In the genomic region with DNA sequence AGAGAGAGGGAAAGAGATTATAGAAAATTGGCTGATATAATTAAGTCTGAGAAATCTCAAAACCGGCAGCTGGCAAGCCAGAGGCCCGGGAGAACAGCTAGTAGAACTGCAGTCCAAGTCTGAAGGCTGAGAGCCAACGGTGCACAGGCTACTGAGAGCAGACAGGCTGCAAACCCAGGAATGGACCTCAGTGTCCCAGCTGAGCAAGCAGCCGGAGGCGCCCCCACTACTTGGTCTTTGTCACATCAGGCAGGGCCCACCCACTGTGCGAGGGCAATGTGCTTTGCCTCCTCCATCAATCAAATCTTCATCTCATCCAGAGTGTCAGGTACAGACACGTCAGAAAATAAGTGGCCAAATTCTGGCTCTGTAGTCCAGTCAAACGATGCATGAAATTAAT, we compare ENCODE assay signal across 14 mouse cellular contexts. TPM values are rescaled to one million over a fixed set of nuclear protein-coding genes. Genes with fewer than 3 reads are reported as not detected.
DNase-seq lines count a peak whose midpoint lies in the region; ATAC-seq and TF ChIP-seq lines count a peak whose summit lies in the region.
"Had no signal": no experiment of that assay in that cellular context is flagged by ENCODE, and none has a peak within 500 bp of the region (broad histone marks: within the 10 kb centered on the region; RNA-seq: fewer than 3 reads in every experiment).

No protein-coding gene starts in this region.

- TF ChIP-seq CTCF in brain, embryonic 14.5 days (IDR thresholded peaks at IDR 0.05; ENCODE audit: borderline replicate concordance, extremely low read depth, insufficient read depth, insufficient read length): no peak

- no peak for TF ChIP-seq POLR2A in brain, embryonic 14.5 days (IDR thresholded peaks at IDR 0.05; ENCODE audit: borderline replicate concordance, extremely low read depth, insufficient read depth, insufficient read length, poor library complexity, severe bottlenecking)

- H3K27ac ChIP-seq in hindbrain, embryonic 11.5 days (ENCODE audit: low read depth, low read length): no peak overlapping the region
- no peak overlapping the region for H3K27ac ChIP-seq in hindbrain, embryonic 10.5 days
- H3K27ac ChIP-seq: embryonic facial prominence, embryonic 12.5 days; limb, embryonic 10.5 days; liver, embryonic 13.5 days had no signal

- WGBS in hindbrain, embryonic 11.5 days: 49% methylated on average over 8 of the region's 8 CpGs
- 57% methylated on average over 8 of the region's 8 CpGs for whole genome bisulfite sequencing in hindbrain, embryonic 10.5 days

- peak; percentile 36 to 46 for DNase-seq in cerebellum, postnatal 25 days
- no peak for DNase-seq in cerebellum, adult 8-10 months
- DNase-seq in hindbrain, embryonic 11.5 days (ENCODE audit: low spot score): peak; percentile 36
- DNase-seq in hindbrain, embryonic 10.5 days (ENCODE audit: low spot score): no peak
- peak; percentile 26 for DNase-seq in brain, embryonic 14.5 days (ENCODE audit: low read depth)
- DNase-seq in heart, postnatal 4 days: peak; percentile 24
- no peak for DNase-seq in natural killer cell, adult 2 months (ENCODE audit: low spot score in 2 of 2)
- DNase-seq in left cerebral cortex, adult 11 months (ENCODE audit: low spot score): no peak
- DNase-seq: kidney, adult 18-20 months; kidney, postnatal 36 days; liver, embryonic 13.5 days had no signal

- no peak overlapping the region for H3K4me3 ChIP-seq in hindbrain, embryonic 11.5 days (ENCODE audit: low read depth, low read length)
- no peak overlapping the region for H3K4me3 ChIP-seq in hindbrain, embryonic 10.5 days
- H3K4me3 ChIP-seq: embryonic facial prominence, embryonic 12.5 days; limb, embryonic 10.5 days; liver, embryonic 13.5 days had no signal

- ATAC-seq in hindbrain, embryonic 11.5 days (ENCODE audit: low FRiP score): peak; percentile 47
- ATAC-seq: lung, postnatal 0 days had no signal

- no peaks in the 10 kb centered on the region for H3K4me1 ChIP-seq in hindbrain, embryonic 11.5 days (replicated peaks; ENCODE audit: control insufficient read depth, insufficient read depth, low read length)
- H3K4me1 ChIP-seq in hindbrain, embryonic 10.5 days (replicated peaks): 0 out of 2 replicates have a peak, but pooled peaks cover 5% of the 10 kb centered on the region
- H3K4me1 ChIP-seq: embryonic facial prominence, embryonic 12.5 days; liver, embryonic 13.5 days had no signal

- no peaks in the 10 kb centered on the region for H3K27me3 ChIP-seq in hindbrain, embryonic 11.5 days (ENCODE audit: control insufficient read depth, insufficient read depth, low read length)
- no peaks in the 10 kb centered on the region for H3K27me3 ChIP-seq in hindbrain, embryonic 10.5 days (ENCODE audit: insufficient read depth, poor library complexity, severe bottlenecking)
- H3K27me3 ChIP-seq: embryonic facial prominence, embryonic 12.5 days; liver, embryonic 13.5 days had no signal

- no peaks in the 10 kb centered on the region for H3K9me3 ChIP-seq in hindbrain, embryonic 11.5 days (ENCODE audit: control insufficient read depth, low read length)
- H3K9me3 ChIP-seq in hindbrain, embryonic 10.5 days: no peaks in the 10 kb centered on the region
- H3K9me3 ChIP-seq: embryonic facial prominence, embryonic 12.5 days; limb, embryonic 10.5 days; liver, embryonic 13.5 days had no signal

- H3K4me2 ChIP-seq in hindbrain, embryonic 11.5 days (replicated peaks; ENCODE audit: low read depth, low read length): no peak overlapping the region
- H3K4me2 ChIP-seq: embryonic facial prominence, embryonic 12.5 days; liver, embryonic 13.5 days had no signal

- H3K36me3 ChIP-seq in hindbrain, embryonic 11.5 days (ENCODE audit: control insufficient read depth, insufficient read depth, low read length): no peaks in the 10 kb centered on the region
- no peaks in the 10 kb centered on the region for H3K36me3 ChIP-seq in hindbrain, embryonic 10.5 days
- H3K36me3 ChIP-seq: embryonic facial prominence, embryonic 12.5 days; limb, embryonic 10.5 days; liver, embryonic 13.5 days had no signal

- no peak overlapping the region for H3K9ac ChIP-seq in hindbrain, embryonic 11.5 days (ENCODE audit: low read depth, low read length)
- H3K9ac ChIP-seq: embryonic facial prominence, embryonic 12.5 days; liver, embryonic 13.5 days had no signal

RNA-seq across cellular contexts. Expression of a gene that starts 34.6 kb away (rescaled TPM):
- polyA plus RNA-seq in hindbrain, embryonic 11.5 days (2014; fragmentation: Nextera tagmentation; extraction: Ambion mirVana): 66.3 and 69.2 TPM in 2 replicates
- polyA plus RNA-seq in hindbrain, embryonic 10.5 days (2016; fragmentation: Nextera tagmentation; extraction: Ambion mirVana): 67.8 and 74.2 TPM in 2 replicates
- 47.0 and 51.3 TPM in 2 replicates for polyA plus RNA-seq in brain, embryonic 14.5 days (2012; rRNA removed)
- 100 to 1,000 TPM in 1 of 2 experiments, 10 to 100 TPM in 1; 92.9 to 102 TPM for total RNA-seq in heart, postnatal 4 days (2021)

Comparison
In these comparisons a context has a peak if more than half of its experiments do, and no peak if none do; other contexts are left out.
1. DNase-seq: peak in cerebellum, postnatal 25 days (2 of 2), hindbrain, embryonic 11.5 days (single experiment), brain, embryonic 14.5 days (single experiment) and heart, postnatal 4 days (single experiment); none in cerebellum, adult 8-10 months (single experiment), hindbrain, embryonic 10.5 days (single experiment), natural killer cell, adult 2 months (0 of 2) and left cerebral cortex, adult 11 months (single experiment).